Mouse (Mus musculus): ENCODE data around the gene Ctsh.

The Ctsh gene

DNA sequence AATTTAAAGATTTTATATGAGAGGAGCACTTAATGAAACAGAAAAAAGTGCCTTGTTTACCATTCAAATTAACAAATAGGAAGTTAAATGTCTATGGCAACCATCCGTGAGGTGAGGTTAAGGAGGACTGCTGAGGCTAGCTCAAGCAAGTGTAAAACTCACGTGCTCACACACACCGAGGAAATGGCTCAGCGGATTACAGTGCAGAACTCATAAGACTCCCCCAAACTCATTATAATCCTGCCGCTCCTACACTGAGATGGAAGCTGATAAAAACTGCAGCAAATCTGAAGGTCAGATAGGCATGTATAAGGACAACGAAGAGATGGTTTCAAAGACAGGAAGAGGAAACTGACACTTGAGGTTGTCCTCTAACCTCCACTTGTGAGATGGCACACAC is 55.4 kb downstream of the Ctsh start:
- no peak for DNase-seq (ENCODE audit: low read depth, low spot score)

DNA sequence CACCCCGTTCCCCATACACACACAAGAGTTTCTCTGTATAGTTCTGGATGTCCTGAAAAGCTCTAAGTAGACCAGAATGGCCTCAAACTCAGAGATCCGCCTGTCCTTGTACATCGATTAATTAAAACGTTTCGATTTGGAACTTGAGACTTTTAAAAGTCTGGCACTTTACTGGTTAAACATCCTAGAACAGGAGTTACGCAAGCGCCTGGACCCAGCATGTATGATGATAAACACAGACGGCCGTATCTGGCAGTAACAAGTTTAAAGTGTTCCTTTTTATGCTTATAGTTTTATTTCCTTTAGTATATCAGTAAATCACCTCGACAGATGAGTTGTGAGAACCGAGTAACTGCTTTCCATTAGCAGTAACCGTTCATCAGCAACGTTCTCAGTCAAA is 59.2 kb downstream of the Ctsh start:
- DNase-seq (ENCODE audit: low read depth, low spot score): no peak

DNA sequence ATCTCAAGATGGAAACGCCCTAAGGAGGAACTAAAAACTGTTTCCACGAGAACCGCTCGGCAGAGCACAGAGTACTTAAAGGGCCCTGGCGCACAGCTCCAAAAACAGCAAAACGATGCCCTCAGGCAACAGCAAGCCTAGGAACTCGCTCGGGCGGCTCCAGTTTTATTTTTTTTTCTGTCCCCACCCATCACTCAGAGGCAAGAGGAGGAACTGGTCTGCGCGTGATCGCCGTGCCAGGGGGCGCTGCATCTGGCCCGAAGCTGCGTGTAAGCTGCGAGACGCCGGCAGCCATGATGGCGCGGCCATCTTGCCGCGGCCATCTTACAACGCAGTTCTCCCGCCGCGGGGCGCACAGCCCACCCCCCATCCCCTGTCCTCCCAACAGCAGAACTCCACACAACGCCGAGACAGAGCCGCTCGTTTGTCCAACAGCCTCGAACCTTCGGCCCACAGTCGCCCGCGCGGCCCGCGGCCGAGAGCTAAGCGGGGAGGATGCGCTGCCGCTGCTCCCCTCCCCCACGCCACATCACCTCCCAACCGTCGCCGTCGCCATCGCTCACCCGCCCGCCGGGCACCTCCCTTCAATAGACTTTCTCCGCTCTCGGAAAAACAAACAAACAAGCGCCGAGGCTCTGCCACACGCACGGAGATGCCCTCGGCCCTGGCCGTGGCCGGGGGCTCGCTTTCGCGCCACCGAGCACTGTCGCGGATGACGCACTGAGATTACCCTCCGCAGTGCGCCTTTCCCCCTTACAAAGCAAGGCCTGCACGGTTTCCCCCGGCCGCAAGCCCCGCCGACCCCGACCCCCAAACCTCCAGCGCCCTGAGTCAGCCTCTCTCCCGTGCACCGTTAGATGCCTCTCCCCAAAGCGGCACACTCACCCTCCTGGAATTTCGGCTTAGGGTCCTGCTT is 60.0 kb downstream of the Ctsh start:
- DNase-seq (ENCODE audit: low read depth, low spot score): peak; percentile 90

DNA sequence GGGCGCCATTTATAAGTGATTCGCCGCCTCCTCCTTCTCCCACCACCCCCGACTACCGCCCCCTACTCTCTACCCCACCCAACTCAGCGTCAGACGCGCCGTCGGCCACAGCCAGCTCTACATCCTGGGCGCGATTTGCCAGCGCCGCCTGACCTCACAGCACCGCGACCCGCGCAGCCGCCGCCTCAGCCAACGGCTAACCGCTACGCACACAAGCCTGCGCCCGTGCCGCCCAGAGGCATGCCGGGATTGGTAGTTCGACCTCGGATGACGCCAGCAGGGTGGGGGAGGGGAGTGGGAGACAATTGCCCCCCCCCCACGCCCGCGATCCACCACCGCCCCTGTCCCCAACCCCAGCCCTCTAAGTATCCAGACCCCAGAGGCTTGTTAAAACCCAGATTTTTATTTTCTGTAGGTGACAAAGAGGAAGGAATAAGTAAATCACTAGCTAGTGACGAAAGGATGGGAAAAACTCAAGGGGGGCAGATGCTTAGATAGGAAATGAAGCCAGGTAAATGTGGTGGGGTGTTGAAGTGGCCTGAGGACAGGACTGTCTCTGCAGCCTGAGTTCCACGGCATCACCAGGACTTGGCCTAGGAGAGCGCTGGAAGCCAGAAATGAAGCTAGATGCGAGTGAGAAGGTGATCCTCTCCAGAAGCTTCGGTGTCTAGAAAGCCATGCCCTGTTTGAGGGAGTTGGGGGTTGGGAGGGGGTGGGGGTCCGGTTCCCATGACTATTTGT is 60.8 kb downstream of the Ctsh start, which contains the start of gene Morf4l1:
TSS of gene Morf4l1 (minus strand) at position 208 of the 741 bp plus-strand sequence.
- DNase-seq (ENCODE audit: low read depth, low spot score): peak; percentile 96

DNA sequence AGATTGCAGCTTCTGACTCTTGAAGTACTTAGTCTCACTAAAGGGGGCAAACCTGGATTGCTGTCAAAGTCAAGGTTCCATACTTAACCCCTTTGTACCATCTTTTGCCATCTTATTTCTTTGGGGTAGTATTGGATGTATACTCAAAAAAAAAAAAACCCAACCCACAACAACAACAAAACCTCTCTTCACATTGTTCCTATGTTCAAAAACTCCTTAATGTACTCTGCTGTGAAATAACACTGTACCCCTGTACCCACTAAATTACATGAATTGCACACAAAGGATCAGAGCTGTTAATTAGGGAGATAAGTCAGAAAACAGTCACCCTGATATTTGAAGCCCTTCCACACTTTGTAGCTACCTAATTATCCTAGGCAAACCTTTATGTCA is 61.4 kb downstream of the Ctsh start:
- no peak for DNase-seq (ENCODE audit: low read depth, low spot score)

DNA sequence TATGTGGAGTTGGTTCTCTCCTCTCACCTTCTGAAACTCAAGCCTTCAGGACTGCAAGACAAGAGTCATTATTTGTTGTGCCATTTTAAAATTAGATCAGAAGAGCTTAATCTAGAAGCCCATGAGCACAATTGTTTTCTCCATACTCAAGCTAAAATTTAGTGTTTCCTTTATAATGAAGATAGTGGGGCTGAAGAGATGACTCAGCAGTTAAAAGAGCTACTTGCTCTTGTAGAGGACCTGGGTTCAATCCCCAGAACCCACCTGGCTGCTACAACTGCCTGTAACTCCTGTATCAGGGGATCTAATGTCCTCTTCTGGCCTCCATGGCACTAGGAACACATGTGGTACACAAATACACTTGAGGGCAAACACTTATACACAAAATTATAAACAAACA is 63.3 kb downstream of the Ctsh start:
- DNase-seq (ENCODE audit: low read depth, low spot score): no peak

DNA sequence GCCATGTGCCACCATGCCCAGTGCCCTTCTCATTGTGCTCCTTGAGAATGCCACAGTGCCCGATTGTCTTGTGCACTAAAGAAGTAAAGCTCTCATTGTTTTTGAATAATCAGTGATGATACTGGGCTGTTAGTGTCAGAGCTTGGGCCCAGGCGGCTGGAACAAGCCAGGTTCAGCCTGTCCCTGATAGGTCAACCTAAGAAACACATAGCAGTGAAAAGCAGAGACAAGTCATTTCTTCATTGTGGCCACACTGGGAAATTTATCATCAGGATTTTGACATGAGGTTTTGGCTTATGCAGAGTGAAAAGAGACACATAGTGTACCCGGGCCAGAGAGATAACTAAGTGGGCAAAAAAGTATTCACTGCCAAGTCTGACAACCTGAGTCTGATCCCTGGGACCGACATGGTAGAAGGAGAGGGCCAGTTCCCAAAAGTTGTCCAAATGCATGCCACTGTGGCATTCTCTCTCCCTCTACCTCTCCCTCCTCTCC is 68.3 kb downstream of the Ctsh start:
- no peak for DNase-seq (ENCODE audit: low read depth, low spot score)

DNA sequence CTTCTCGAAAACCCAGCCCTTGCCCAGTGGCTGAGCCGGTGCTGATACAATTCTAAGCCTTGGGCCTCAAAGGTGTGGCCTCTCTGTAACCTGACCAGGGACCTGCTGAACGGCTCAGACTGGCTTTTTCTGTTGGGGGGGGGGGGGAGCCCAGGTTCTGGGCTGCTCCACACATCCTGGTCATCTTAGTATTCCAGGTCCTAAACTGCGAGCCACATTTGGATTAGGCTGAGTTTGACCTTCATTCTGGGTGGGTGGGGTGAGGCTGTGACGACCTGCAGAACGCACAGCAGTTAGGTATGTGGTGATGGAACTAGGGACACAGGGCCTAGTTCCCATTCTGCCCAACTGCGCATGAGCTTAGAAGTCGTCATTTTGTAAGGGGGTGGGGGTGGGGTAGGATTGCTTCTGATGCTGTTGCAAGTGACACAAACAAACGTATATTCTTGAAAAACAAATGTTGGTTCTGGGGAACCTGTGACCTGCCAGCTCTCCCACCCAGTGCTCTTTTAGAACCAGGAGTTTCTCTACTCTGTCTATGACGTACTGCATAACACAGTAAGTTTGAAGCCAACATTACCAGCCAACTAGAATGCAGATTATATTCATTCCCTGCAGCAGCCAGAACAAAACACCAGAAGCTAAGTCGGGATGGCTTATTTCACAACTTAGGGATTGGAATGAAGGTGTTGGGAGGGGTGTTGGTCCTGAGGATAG is 70.4 kb downstream of the Ctsh start:
- no peak for DNase-seq (ENCODE audit: low read depth, low spot score)

DNA sequence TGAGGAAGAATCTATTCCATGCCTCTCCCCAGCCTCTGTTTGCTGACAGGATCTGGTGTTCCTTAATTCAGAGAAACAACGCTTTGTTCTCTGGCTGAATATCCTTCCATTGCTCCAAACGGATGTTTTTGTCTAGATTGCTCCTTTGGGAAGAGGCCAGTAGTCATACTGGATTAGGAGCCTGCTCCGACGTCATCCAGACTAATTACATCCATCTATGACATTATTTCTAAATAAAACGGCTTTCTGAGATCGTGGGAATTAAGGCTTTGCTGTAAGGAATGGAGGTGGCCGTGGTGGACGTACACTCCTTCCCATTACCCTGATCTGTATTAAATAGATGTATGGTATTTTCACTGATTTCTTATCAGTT is 70.9 kb downstream of the Ctsh start:
- DNase-seq (ENCODE audit: low read depth, low spot score): no peak
